Mouse (Mus musculus) lung, embryonic 16.5 days (tissue): ENCODE measurements at regions not wholly inside any gene's neighbourhood (a gene's known extent, or its start where the extent isn't known, plus 50 kb on each side); places are given as distances from the start of the nearest gene placed in this dataset.
"Not testable (repeated sequence)": the region's sequence is repeated elsewhere in the genome, so short reads cannot be mapped to it uniquely, and the experiment has no call there.

Experiments used
- ATAC-seq: fragments of 200-750 bp; cut with Nextera tagmentation; 2 replicates; pipeline ENCODE4 v1.8.0; 2017; ENCODE audit warnings: low read depth, mild to moderate bottlenecking, moderate library complexity
- H3K27ac ChIP-seq: fragments of 300-500 bp; sonication (generic); 2 replicates; pipeline ENCODE4 v1.5.1; 2014; ENCODE audit warnings: mild to moderate bottlenecking, control low read depth, low read length
- H3K27me3 ChIP-seq: fragments of 300-500 bp; sonication (generic); 2 replicates; pipeline ENCODE4 v1.6.1; 2014; ENCODE audit warnings: low read depth, low read length, mixed read lengths; ENCODE audit not compliant: control insufficient read depth, insufficient read depth
- H3K36me3 ChIP-seq: fragments of 300-500 bp; sonication (generic); 2 replicates; pipeline ENCODE4 v1.6.1; 2014; ENCODE audit warnings: low read length; ENCODE audit not compliant: control insufficient read depth, insufficient read depth
- H3K4me1 ChIP-seq: fragments of 300-500 bp; sonication (generic); replicated peaks from 2 replicates; pipeline ENCODE4 v1.6.1; 2014; ENCODE audit warnings: low read length, mixed read lengths; ENCODE audit not compliant: control insufficient read depth, insufficient read depth
- H3K4me2 ChIP-seq: fragments of 300-500 bp; sonication (generic); 2 replicates; pipeline ENCODE4 v1.6.1; 2014; ENCODE audit warnings: low read depth, low read length, control low read depth
- H3K4me3 ChIP-seq: fragments of 300-500 bp; sonication (generic); 2 replicates; pipeline ENCODE4 v1.5.1; 2014; ENCODE audit warnings: mild to moderate bottlenecking, low read length, control low read depth
- H3K9ac ChIP-seq: fragments of 300-500 bp; sonication (generic); 2 replicates; pipeline ENCODE4 v1.6.1; 2014; ENCODE audit warnings: low read length, control low read depth
- H3K9me3 ChIP-seq: fragments of 300-500 bp; sonication (generic); 2 replicates; pipeline ENCODE4 v1.6.1; 2016; ENCODE audit warnings: low read length; ENCODE audit not compliant: control insufficient read depth
- WGBS: fragments of 180-500 bp; shearing (Covaris S2); extraction: QIAGEN DNeasy Blood & Tissue Kit; methylation state at CpG from one replicate; pipeline ENCODE4 v1.1.7; 2014; 5-methylcytosine and 5-hydroxymethylcytosine counted together

DNA sequence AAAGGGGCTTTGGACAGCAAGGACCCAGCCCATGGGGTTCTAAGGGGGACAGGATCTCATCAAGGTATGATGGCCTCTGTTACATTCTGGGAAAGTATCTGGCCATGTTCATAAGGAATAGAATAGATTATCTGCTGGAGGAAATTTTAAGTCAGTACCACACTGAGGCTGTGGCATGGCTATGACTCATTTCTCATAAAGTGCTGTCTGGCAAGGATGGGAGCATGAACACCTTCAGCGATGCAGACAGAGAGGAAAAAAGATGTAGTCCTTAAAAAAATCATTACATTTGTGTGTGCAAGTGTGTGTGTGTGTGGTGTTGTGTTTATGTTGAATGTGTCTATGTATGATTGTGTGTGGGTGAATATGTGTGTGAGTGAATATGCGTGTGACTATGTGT lies 136.4 kb downstream of the Tmem121 start:
- no peaks in the 10 kb centered on the region for H3K4me1 ChIP-seq
- no peaks in the 10 kb centered on the region for H3K27me3 ChIP-seq
- ATAC-seq: no peak
- no peaks in the 10 kb centered on the region for H3K9me3 ChIP-seq
- H3K9ac ChIP-seq: no peak overlapping the region
- H3K27ac ChIP-seq: no peak overlapping the region
- no peak overlapping the region for H3K4me2 ChIP-seq
- WGBS: 89% methylated on average over 2 of the region's 2 CpGs
- no peaks in the 10 kb centered on the region for H3K36me3 ChIP-seq
- no peak overlapping the region for H3K4me3 ChIP-seq

GRCm38 (mm10) chr12:113327851-113328250 lies 142.1 kb downstream of the Tmem121 start:
- Histone ChIP-seq H3K36me3 (no peaks in the 10 kb centered on the region), H3K4me1 (no peaks in the 10 kb centered on the region), H3K4me3 (no peak overlapping the region), H3K9ac (no peak overlapping the region), H3K27me3 (no peaks in the 10 kb centered on the region), H3K27ac (no peak overlapping the region), H3K9me3 (no peaks in the 10 kb centered on the region), H3K4me2 (no peak overlapping the region)
- WGBS: 68% methylated on average over 5 of the region's 5 CpGs
- no peak for ATAC-seq

DNA sequence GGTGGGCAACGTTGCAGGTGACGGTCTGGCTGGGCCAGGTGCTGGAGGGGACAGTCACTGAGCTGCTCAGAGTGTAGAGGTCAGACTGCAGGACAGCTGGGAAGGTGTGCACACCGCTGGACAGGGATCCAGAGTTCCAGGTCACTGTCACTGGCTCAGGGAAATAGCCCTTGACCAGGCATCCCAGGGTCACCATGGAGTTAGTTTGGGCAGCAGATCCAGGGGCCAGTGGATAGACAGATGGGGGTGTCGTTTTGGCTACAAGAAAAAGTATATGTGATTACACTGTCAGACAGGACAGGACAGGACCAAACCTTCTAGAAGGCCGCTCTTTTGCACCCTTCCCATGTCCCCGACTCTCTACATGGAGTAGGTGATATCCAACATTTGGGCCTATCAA lies 144.5 kb downstream of the Tmem121 start:
- ATAC-seq: no peak
- H3K27me3 ChIP-seq: no peaks in the 10 kb centered on the region
- peaks cover 4% of the 10 kb centered on the region; the same call in 1 of the 2 replicates for H3K4me1 ChIP-seq
- no peak overlapping the region for H3K9ac ChIP-seq
- H3K4me3 ChIP-seq: no peak overlapping the region
- no peak overlapping the region for H3K27ac ChIP-seq
- 86% methylated on average over 6 of the region's 6 CpGs for WGBS
- no peaks in the 10 kb centered on the region for H3K36me3 ChIP-seq
- no peaks in the 10 kb centered on the region for H3K9me3 ChIP-seq
- no peak overlapping the region for H3K4me2 ChIP-seq

GRCm38 (mm10) chr12:113332226-113332625 lies 146.5 kb downstream of the Tmem121 start:
- H3K4me2 ChIP-seq: no peak overlapping the region
- H3K27ac ChIP-seq: no peak overlapping the region
- no peak overlapping the region for H3K4me3 ChIP-seq
- no peak overlapping the region for H3K9ac ChIP-seq
- H3K27me3 ChIP-seq: no peaks in the 10 kb centered on the region
- H3K4me1 ChIP-seq: peaks cover 4% of the 10 kb centered on the region; the same call in 1 of the 2 replicates
- ATAC-seq: no peak; the same call in 1 of the 2 replicates
- H3K36me3 ChIP-seq: no peaks in the 10 kb centered on the region
- WGBS: 69% methylated on average over 3 of the region's 3 CpGs
- no peaks in the 10 kb centered on the region for H3K9me3 ChIP-seq

- Histone ChIP-seq H3K4me3 (no peak overlapping the region), H3K27me3 (no peaks in the 10 kb centered on the region), H3K4me1 (peaks cover 4% of the 10 kb centered on the region; the same call in 1 of the 2 replicates), H3K27ac (0 out of 2 replicates have a peak overlapping the region, but pooled peaks have one; percentile 37), H3K9ac (no peak overlapping the region), H3K36me3 (no peaks in the 10 kb centered on the region), H3K9me3 (no peaks in the 10 kb centered on the region), H3K4me2 (no peak overlapping the region)
- ATAC-seq: peak; percentile 81
Observed at GRCm38 (mm10) chr12:113333399-113333798, 147.7 kb downstream of the Tmem121 start.

DNA sequence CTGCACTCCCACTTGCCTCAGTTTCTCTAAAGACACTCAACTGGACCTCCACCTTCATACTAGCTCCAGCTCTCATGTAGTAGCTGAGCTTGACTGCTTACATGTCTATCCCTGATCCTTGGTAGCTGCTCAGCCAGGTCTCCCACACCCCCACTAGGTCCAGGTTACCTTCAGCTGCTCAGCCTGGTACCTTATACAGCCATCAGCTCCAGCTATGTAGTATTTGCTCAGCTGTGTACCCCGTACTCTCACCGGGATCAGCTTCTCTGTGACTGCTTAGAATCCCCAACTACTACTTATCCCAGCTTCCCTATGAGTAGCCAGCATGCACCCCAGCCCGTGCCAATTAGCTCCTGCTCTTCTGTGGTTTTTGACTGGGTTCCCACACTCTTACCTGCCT lies 148.1 kb downstream of the Tmem121 start:
- not testable (repeated sequence) for H3K4me3 ChIP-seq, H3K4me1 ChIP-seq, H3K9ac ChIP-seq, H3K27me3 ChIP-seq, H3K4me2 ChIP-seq, H3K36me3 ChIP-seq, H3K9me3 ChIP-seq
- 0 out of 2 replicates have a peak overlapping the region, but pooled peaks have one; percentile 25 for H3K27ac ChIP-seq
- ATAC-seq: peak; percentile 34
- 59% methylated on average over 3 of the region's 3 CpGs for WGBS

DNA sequence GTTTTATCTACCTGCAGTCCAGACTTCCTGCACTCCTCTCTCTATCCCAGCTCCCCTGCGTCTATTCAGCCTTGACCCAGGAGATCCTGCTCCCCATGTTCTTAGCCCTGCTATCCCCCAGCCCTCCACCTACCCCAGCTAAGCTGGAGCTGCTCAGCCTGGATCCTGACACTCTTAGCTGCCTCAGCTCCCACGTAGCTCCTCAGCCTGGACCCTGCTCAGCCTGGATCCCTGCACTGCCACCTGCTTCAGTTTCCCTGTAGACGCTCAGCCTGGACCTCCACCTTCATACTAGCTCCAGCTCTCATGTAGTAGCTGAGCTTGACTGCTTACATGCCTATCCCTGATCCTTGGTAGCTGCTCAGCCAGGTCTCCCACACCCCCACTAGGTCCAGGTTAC lies 151.5 kb downstream of the Tmem121 start:
- 50% methylated on average over 3 of the region's 3 CpGs for WGBS
- Histone ChIP-seq H3K27me3 (no peaks in the 10 kb centered on the region), H3K4me2 (no peak overlapping the region), H3K4me1 (peaks cover 4% of the 10 kb centered on the region; the same call in 1 of the 2 replicates), H3K36me3 (no peaks in the 10 kb centered on the region), H3K9me3 (no peaks in the 10 kb centered on the region), H3K4me3 (no peak overlapping the region), H3K9ac (no peak overlapping the region), H3K27ac (no peak overlapping the region)
- ATAC-seq: no peak; the same call in 1 of the 2 replicates

GRCm38 (mm10) chr12:113338891-113339290 lies 150.4 kb upstream of the Adam6b start:
- Histone ChIP-seq H3K4me2 (no peak overlapping the region), H3K9me3 (no peaks in the 10 kb centered on the region), H3K27ac (no peak overlapping the region), H3K9ac (no peak overlapping the region), H3K4me3 (no peak overlapping the region), H3K4me1 (no peaks in the 10 kb centered on the region; the same call in 1 of the 2 replicates), H3K27me3 (no peaks in the 10 kb centered on the region), H3K36me3 (no peaks in the 10 kb centered on the region)
- ATAC-seq: no peak
- WGBS: 43% methylated on average over 7 of the region's 7 CpGs

DNA sequence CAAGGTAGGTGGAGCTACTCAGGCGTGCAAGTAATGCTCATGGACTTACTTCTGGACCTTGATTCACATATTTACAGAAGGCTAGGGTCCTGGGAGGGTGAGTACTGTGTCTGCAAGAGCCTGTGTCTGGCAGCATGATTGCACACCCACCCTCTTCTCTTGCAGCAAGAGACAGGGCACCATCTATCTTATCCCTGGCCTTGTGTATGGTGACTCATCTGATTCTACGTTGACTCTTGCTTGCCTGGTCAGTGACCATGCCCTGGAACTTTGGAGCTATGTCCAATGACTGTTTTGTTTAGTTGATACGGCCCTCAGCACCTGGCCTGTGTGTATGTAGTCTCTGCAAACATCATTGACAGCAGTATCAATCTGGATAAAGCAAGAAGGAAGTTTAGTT lies 148.3 kb upstream of the Adam6b start:
- H3K9ac ChIP-seq: no peak overlapping the region
- ATAC-seq: no peak

GRCm38 (mm10) chr12:113355132-113355531 lies 134.2 kb upstream of the Adam6b start:
- Histone ChIP-seq H3K9ac (no peak overlapping the region), H3K4me3 (no peak overlapping the region), H3K4me2 (no peak overlapping the region), H3K36me3 (no peaks in the 10 kb centered on the region), H3K27ac (no peak overlapping the region), H3K4me1 (no peaks in the 10 kb centered on the region), H3K27me3 (no peaks in the 10 kb centered on the region), H3K9me3 (no peaks in the 10 kb centered on the region)
- WGBS: 61% methylated on average over 2 of the region's 2 CpGs
- no peak for ATAC-seq

More for the DNA sequence above, 148.3 kb upstream of the Adam6b start:
- H3K27me3 ChIP-seq: no peaks in the 10 kb centered on the region
- no peak overlapping the region for H3K4me2 ChIP-seq
- H3K4me1 ChIP-seq: no peaks in the 10 kb centered on the region
- H3K9me3 ChIP-seq: no peaks in the 10 kb centered on the region
- H3K36me3 ChIP-seq: no peaks in the 10 kb centered on the region
- 55% methylated on average over 3 of the region's 3 CpGs for WGBS
- H3K27ac ChIP-seq: no peak overlapping the region
- H3K4me3 ChIP-seq: no peak overlapping the region
